Mouse (Mus musculus) cerebellum, postnatal 10 days (tissue): ENCODE results near the gene Hacd1.

Experiments used
- DNase-seq, 2 experiments: peaks; one replicate each; pipeline ENCODE4 v3.0.0; 2021; ENCODE audit warnings: mixed read lengths in 2 of 2

Hacd1 gene

DNA sequence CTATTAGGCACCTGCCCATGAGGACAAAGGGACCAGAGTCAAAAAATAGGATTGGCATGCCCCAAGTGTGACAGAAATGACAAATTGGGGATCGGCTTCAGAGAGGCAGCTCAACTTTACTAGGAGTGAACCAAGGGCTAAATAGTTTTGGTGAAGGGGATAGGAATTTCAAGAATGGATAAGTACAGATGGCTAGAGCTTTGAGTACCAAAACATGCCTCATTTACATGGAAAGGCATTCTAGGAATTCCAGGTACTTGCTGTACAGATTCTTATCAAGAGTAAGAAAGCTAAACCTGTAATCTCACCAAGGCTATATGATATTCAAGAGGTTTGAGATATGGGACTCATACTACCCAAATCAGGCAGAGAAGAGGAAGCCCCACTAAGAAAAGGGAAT lies 95.8 kb downstream of the Hacd1 start:
- DNase-seq, result no peak

DNA sequence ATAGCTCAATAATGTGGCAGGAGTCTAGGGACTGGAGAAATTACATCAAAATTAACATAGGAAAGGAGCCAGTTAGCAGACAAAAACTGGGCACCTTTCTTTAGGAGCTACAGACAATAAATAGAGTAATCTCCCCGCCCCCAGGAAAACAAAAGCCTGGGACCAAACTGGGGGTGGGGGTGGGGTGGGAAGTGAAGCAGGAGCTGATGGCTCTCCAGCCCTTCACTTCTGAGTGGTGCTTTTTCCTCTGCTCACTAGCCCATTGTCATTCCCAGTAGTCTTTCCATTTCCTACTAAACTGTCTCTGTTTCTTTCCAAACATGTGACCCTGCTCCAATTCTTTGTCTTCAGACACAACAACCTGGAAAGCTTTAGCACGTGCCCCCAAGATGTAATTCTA lies 99.5 kb downstream of the Hacd1 start:
- DNase-seq, result no peak

DNA sequence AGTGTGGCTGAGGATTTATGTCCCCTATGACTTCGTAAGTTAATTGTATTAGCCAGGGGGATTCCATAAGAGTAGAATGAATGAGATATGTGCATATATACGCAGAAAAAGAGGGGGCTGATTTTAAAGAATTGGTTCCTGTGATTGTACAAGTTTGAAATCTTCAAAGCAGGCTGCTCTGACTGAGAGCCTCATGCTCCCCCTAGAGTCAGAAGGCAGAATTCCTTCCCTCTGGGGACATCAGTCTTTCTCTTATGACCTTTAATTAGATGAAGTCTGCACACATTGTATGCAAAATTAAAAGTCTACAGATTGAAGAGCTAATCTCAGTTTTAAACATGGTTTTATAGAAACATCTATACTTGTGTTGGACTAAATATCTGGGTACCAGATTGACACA lies 117.8 kb downstream of the Hacd1 start:
- DNase-seq, result peak; percentile 28 to 29

DNA sequence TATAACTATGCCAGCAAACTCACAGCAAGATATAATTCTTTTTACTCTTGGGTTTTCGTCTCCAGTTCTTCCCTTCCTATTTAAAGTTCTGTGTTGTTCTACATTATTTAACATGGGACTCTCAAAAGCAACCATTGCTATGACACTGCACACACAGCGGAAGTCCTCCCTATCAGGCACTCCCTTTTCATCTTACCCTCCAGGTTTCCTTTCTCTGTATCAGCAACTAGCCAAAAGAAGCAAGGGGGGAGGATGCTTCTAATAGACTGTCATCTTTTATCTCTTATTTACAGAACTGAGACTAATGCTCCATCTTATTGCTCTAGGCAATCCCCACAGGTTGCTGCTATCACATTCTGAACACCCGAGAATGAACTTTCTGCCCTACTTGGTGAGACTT lies 120.6 kb downstream of the Hacd1 start:
- DNase-seq, result no peak

DNA sequence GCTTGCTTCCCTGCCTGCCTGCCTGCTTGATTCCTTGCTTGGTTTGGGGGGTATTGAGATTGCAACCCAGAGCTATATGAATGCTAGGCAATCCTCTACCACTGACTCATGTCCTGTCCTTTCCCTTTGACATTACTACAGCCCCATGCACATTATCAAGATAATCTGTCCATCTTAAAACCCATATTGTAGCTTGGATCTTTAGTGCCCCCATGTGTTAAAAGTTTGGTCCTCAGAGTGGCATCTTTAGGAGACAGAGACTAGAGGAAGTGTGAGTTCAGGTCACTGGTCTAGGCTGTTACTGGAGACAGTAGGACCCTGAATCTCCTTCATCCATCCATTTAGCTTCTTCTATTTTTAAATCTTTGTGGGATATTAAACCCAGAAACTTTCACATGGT lies 123.7 kb downstream of the Hacd1 start:
- DNase-seq, result no peak

GRCm38 (mm10) chr2:13930724-13931123 lies 125.2 kb downstream of the Hacd1 start:
- DNase-seq, result no peak

DNA sequence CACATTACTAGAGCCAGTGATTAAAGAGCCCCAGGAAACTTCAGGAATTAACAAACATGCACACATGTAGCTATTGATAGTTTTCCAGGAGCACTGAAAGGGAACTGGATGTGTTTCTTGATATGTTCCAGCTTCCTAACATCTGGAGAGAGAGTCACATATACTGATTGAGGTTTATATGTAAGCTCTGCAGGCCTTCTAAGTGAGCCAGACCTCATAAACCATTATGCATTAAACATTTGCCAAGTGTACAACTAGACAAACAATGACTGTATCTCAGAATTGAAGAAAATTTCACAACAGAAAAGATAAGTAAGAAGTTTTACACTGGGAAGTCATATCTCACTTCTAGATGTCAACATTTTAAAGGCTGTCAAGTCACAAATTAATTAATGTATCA lies 167.4 kb downstream of the Hacd1 start:
- no peak for DNase-seq

- no peak for DNase-seq
Measured at GRCm38 (mm10) chr2:13857461-13857860, 198.5 kb downstream of the Hacd1 start.

GRCm38 (mm10) chr2:13855510-13855909 lies 200.4 kb downstream of the Hacd1 start:
- DNase-seq, result peak; percentile 21 to 27

- DNase-seq, result no peak
Measured at GRCm38 (mm10) chr2:13836310-13836709, 219.6 kb downstream of the Hacd1 start.

DNA sequence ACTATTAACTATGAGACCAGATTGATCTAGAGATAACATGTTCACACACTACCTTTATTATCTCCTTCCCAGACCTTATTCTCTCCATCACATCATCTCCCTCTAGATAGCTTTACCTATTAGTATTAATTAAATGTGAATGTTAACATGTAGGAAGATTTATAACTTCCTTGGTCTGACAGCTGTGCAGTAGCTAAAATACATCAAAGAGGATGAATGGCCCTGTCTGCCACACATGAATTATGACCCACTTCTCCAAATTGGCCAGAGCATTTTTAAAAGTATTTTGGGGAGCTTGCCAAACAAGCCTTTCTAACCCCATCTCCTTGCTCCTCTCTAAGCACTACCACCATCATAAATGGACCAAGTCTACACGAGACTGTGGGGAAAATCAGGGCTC lies 220.9 kb downstream of the Hacd1 start:
- no peak for DNase-seq

DNA sequence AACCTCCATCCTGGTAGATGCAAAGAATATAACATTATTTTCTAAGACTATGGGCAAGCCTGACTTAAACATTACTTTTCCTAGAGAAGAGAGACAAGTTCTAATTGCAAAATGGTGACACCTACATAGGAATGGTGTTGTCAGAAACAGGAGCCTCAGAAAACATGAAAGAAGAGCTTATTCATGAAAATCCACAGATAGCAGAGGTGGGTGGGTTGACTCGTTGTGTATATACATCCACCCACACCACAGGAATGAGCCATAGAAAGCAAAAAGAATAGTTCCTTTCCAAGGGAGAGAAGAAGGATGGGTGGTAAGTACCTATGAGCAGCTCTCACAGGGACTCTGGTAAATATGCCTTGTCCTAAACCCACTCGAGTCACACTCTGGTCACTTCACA lies 239.3 kb downstream of the Hacd1 start:
- DNase-seq, result no peak

- no peak for DNase-seq
Measured at GRCm38 (mm10) chr2:13808593-13808992, 247.3 kb downstream of the Hacd1 start.

DNA sequence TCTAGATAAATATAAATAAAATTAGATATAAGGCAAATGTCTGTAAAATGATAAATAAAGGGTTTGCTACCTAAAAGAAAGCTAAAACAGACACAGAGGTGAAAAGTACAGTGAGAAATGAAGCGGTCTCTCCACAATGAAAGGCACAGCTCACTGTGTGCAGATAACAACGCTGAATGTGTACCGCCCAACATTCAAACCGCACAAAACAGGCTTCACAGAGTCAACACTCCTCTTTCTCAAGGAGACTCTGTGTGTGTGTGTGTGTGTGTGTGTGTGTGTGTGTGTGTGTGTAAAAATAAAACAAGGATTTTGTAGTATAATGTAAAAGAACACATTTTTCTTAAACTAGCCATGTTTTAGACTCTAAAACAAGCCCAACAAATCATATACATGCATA lies 247.9 kb downstream of the Hacd1 start:
- no peak for DNase-seq

DNA sequence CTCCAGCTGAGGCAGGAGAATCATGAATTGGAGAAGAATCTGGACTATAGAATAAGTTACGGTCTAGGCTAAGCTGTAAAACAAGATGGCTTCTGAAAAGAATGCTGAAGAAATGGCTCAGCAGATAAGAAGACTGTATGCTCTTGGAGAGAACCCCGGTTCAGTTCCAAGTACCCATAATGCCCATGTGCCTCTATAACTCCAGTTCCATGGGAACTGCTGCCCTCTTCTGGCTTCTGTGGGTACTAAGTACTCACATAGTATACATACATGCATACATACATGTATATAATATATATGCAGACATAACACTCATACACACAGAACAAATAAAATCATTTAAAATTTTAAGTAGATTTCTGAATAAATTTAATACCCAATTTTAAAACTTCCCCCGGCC lies 249.8 kb downstream of the Hacd1 start:
- no peak for DNase-seq

- DNase-seq, result no peak
Measured at GRCm38 (mm10) chr2:13800639-13801038, 255.3 kb downstream of the Hacd1 start.
